Mouse (Mus musculus) embryonic facial prominence, embryonic 15.5 days (tissue): ENCODE measurements around the gene Gga1. TPM values are rescaled to one million over a fixed set of nuclear protein-coding genes. Genes with fewer than 3 reads are reported as not detected.

Source experiments
- ATAC-seq: fragments of 200-750 bp; cut with Nextera tagmentation; 2 replicates; pipeline ENCODE4 v1.8.0; 2017; ENCODE audit warnings: low read depth, moderate TSS enrichment; ENCODE audit not compliant: insufficient number of reproducible peaks, low FRiP score, low TSS enrichment
- H3K27ac ChIP-seq: fragments of 300-500 bp; sonication (generic); replicated peaks from 2 replicates; pipeline ENCODE4 v1.5.1; 2015; ENCODE audit warnings: mild to moderate bottlenecking, inconsistent platforms
- H3K27me3 ChIP-seq: fragments of 300-500 bp; sonication (generic); 2 replicates; pipeline ENCODE4 v1.6.1; 2015; ENCODE audit warnings: inconsistent platforms
- H3K36me3 ChIP-seq: fragments of 300-500 bp; sonication (generic); 2 replicates; pipeline ENCODE4 v1.6.1; 2015; ENCODE audit warnings: mild to moderate bottlenecking, inconsistent platforms
- H3K4me1 ChIP-seq: fragments of 300-500 bp; sonication (generic); 2 replicates; pipeline ENCODE4 v1.6.1; 2015; ENCODE audit warnings: inconsistent platforms
- H3K4me2 ChIP-seq: fragments of 300-500 bp; sonication (generic); replicated peaks from 2 replicates; pipeline ENCODE4 v1.6.1; 2015; ENCODE audit warnings: mild to moderate bottlenecking, inconsistent platforms
- H3K4me3 ChIP-seq: fragments of 300-500 bp; sonication (generic); replicated peaks from 2 replicates; pipeline ENCODE4 v1.5.1; 2015; ENCODE audit warnings: mild to moderate bottlenecking, inconsistent platforms
- H3K9ac ChIP-seq: fragments of 300-500 bp; sonication (generic); 2 replicates; pipeline ENCODE4 v1.6.1; 2015; ENCODE audit warnings: inconsistent platforms
- H3K9me3 ChIP-seq: fragments of 300-500 bp; sonication (generic); replicated peaks from 2 replicates; pipeline ENCODE4 v1.6.1; 2016; ENCODE audit warnings: inconsistent platforms
- WGBS: fragments of 180-500 bp; shearing (Covaris S2); methylation state at CpG from one replicate; pipeline ENCODE4 v1.1.7; 2015; 5-methylcytosine and 5-hydroxymethylcytosine counted together
- polyA plus RNA-seq: library from polyadenylated mRNA; unstranded; fragments of >200 nt; fragmentation: Nextera tagmentation; extraction: Ambion mirVana; gene quantifications from 2 replicates; pipeline ENCODE4 v1.2.1, GENCODE M21; 2015

The Gga1 gene
- polyA plus RNA-seq, 1 experiment from 2014 or later, result 62.0 TPM

DNA sequence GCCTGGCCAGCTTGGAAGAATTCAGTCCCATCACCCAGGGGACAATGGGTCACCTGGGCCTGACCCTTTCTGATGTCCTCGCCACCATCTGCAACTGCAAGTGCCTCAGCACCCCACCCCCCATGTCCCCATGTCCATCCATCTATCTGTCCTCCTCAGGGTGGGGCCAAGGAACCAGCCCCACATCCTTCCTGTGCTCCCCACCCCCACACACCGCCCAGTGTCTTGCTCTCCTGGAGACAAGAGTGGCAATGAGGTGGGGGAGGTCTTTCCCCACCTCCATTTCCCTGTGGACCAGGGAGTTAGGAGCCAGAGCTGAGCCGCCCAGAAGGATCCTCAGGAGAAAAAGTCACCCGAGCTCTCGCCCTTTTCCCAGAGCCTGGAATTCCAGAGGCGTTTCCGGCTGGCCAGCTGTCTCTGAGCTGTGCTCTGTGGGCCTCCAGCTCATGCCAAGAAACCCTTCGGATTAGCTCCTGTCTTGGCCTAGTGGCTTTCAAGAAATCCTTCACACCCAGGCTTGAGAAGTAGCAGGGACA lies 40.8 kb upstream of the Gga1 start:
- Histone ChIP-seq H3K9ac (no peak overlapping the region), H3K4me1 (peaks cover 79% of the 10 kb centered on the region), H3K9me3 (no peaks in the 10 kb centered on the region), H3K4me2 (no peak overlapping the region), H3K36me3 (no peaks in the 10 kb centered on the region), H3K4me3 (no peak overlapping the region), H3K27me3 (no peaks in the 10 kb centered on the region), H3K27ac (peak overlapping the region; percentile 85)
- 34% methylated on average over 8 of the region's 8 CpGs for WGBS
- no peak for ATAC-seq

DNA sequence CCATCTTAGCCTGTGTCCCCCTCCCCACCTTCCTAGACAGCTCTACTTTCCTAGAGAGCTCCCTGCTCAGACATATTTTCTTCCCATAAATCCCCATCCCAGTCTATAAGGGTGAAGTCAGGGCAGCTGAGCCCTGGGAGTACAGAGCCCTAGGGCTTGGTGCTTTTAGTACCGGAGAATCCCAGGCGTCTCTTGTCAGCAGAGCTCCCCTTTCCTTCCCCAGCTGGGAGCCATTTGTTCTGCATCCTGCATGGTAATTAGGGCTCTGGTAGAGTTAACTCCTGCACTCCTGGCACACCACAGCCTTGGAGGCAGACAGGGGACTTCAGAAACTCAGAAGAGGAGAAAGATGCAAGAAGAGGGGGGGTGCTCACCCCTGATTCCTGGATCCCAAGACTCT lies 37.2 kb upstream of the Gga1 start:
- H3K27me3 ChIP-seq, result no peaks in the 10 kb centered on the region
- peaks cover 77% of the 10 kb centered on the region for H3K4me1 ChIP-seq
- 3% methylated on average over 2 of the region's 2 CpGs for WGBS
- H3K36me3 ChIP-seq, result no peaks in the 10 kb centered on the region
- H3K4me3 ChIP-seq, result no peak overlapping the region
- H3K4me2 ChIP-seq, result peak overlapping the region; percentile 29; the same call in 1 of the 2 replicates
- no peak overlapping the region for H3K9ac ChIP-seq
- peak; percentile 45; the same call in 1 of the 2 replicates for ATAC-seq
- peak overlapping the region; percentile 84 for H3K27ac ChIP-seq
- H3K9me3 ChIP-seq, result no peaks in the 10 kb centered on the region

DNA sequence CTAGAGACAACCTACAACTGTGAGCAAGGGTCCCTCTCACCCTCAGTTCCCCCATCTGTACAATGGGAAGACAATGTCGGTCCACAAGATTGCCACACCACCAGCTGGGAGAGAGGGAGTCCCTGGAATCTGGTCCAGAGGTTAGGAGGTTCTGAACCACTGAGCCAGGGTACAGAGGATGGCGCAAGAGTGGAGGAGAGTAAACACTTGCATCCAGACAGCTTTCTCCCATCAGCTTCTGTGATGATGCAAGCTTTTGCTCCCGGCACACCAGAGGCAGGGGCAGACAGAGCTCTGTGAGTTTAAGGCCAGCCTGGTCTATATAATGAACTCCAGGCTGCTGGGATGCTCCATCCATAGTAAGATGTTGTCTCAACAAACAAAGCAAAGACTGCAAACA lies 36.7 kb upstream of the Gga1 start:
- Histone ChIP-seq H3K27ac (peak overlapping the region; percentile 84), H3K4me3 (no peak overlapping the region), H3K9me3 (no peaks in the 10 kb centered on the region), H3K9ac (no peak overlapping the region), H3K27me3 (no peaks in the 10 kb centered on the region), H3K4me2 (no peak overlapping the region), H3K4me1 (peaks cover 77% of the 10 kb centered on the region), H3K36me3 (no peaks in the 10 kb centered on the region)
- ATAC-seq, result no peak
- WGBS, result 19% methylated on average over 3 of the region's 3 CpGs

DNA sequence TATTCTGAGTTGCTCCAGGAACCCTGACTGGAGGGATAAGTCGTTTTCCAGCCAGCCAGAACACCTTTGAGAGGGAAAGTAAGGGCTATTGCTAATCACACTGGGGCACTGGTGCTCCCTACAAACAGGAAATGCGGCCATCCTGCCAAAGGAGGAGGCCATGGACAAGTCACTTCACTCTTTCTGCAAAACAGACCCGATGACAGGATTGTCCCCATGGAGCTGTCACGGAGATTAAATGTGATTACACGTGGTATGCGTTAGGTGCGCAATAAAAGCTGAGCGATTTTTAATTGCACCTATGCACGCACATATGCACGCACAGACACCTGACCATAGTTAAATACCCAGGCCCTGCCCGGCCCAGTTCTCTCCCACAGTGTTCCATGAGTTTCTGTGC lies 36.2 kb upstream of the Gga1 start:
- Histone ChIP-seq H3K9ac (no peak overlapping the region), H3K4me3 (no peak overlapping the region), H3K27me3 (no peaks in the 10 kb centered on the region), H3K27ac (peak overlapping the region; percentile 84), H3K4me1 (peaks cover 77% of the 10 kb centered on the region), H3K9me3 (no peaks in the 10 kb centered on the region), H3K4me2 (no peak overlapping the region), H3K36me3 (no peaks in the 10 kb centered on the region)
- WGBS, result 28% methylated on average over 11 of the region's 11 CpGs
- no peak for ATAC-seq

DNA sequence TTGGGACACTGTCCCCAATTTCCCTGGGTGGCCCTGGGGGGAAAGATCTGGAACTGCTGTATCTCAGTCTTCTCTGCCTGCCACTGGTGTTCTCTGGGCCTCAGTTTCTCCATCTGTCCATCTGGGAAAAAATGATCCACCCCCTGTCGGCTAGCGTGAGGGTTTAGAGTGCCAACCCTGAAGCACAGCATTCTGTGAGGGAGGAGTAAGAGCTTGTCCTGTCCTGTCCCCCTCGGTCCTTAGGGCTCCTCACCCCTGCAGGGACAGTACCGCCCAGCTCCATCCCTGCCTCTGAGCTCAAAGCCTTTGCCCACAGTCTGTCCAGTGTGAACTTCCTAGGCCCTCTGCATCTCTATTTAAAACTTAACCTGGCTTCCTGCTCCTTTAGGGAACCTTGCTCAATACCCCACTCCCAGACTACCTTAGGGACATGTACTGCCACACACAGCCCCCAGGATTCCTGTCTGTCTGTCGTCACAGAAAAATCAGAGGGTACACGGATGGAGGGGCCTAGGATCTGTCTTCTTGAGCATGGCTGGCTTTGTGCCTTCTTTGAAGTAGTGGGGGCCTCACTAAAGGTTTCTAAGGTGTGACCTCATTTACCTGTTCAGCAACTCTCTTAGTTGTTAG lies 35.7 kb upstream of the Gga1 start:
- 45% methylated on average over 6 of the region's 6 CpGs for WGBS
- Histone ChIP-seq H3K4me1 (peaks cover 77% of the 10 kb centered on the region), H3K4me3 (no peak overlapping the region), H3K9me3 (no peaks in the 10 kb centered on the region), H3K27me3 (no peaks in the 10 kb centered on the region), H3K9ac (no peak overlapping the region), H3K36me3 (no peaks in the 10 kb centered on the region), H3K27ac (peak overlapping the region; percentile 84), H3K4me2 (no peak overlapping the region)
- no peak for ATAC-seq

DNA sequence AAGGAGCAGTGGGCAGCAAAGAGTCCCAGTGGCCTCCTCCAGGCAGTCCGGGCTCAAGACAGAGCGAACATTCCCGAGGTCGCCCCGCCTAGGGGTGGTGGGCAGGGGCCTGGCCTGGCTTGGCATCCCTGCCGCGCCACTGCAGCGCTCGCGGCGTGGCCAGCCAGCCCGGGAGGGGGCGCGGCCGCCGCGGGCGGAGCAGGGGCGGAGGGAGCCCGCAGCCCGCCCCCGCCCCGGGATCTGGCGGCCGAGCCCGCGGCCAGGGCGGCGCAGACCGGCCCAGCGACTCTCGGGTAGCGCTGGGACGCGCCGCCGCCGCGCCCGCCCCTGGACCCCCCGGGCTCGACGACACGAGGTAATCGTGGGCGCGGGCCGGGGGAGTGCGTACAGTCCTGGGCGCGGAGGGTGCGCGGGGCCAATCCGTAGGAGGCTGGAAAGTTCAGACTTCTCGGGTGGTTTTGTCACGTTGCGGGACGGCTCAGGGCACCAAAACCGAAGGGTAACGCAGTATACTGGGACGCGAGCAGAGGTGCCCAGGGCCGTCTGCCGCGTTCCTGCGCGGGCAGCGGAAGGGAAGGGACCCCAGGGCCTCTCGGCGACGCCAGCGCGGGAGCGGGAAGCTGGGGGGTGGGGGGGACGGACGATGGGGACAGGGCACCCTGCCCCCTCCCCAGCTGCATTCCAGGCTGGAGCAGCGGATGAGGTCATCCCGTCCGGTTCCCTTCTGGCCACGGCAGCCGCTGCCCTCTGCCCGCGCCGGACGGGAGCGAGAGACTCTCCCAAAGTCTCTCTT lies 34.4 kb upstream of the Gga1 start, which contains the start of gene Cdc42ep1:
Gene Cdc42ep1 (plus strand): TSS at position 254 of the 793 bp plus-strand sequence.
- Histone ChIP-seq H3K9ac (peak within 1 kb of the TSS; percentile 75), H3K4me1 (peaks cover 75% of the 10 kb centered on the region), H3K27me3 (no peaks in the 10 kb centered on the region), H3K4me2 (peak within 1 kb of the TSS; percentile 75), H3K9me3 (no peaks in the 10 kb centered on the region), H3K4me3 (peak within 1 kb of the TSS; percentile 67), H3K27ac (peak within 1 kb of the TSS; percentile 93), H3K36me3 (peaks cover 7% of the 10 kb centered on the region)
- under 1% methylated on average over 86 of the region's 86 CpGs for WGBS
- peak; percentile 84 for ATAC-seq

DNA sequence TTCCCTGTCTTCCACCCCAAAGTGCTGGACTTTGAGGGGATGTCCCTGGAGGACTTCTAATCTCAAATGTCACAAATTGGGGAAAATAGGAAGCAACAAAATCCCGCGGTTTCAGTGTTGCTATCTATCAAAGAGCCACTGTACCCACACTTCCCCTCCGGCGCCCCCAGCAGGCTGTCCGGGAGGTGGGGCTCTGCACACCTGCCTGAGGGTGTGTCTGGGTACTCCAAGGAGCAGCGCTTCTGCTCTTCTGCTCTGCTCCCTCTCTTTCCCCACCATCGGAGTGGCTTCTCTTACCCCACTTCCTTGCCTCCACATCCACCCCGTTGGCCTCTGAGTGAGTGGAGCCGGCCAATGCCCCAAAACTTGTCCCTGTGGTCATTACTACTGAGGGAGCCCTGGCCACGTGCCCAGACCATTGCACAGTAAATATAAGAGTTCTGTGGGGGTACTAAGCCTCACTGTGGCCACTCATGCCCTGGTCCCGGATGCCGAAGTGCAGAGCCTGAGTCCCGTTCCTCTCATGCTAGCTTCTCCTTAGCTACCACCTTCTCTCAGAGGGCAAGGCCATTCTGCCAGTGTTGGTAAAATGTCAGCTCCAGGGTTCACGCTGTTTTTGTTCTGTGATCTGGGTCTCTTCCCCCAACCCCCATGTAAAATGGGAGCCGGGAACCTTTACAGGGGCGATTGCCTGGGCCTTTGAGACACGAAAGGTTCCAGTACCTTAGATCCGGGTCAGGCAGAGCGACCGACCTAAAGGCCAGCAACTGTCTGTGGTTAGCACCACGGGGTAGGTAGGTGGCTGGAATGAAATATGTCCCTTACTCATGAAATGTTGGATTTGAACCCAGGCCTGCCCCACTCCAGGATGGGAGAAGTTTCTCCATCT lies 33.2 kb upstream of the Gga1 start:
- peak overlapping the region; percentile 75 for H3K9ac ChIP-seq
- WGBS, result 38% methylated on average over 21 of the region's 21 CpGs
- ATAC-seq, result no peak

DNA sequence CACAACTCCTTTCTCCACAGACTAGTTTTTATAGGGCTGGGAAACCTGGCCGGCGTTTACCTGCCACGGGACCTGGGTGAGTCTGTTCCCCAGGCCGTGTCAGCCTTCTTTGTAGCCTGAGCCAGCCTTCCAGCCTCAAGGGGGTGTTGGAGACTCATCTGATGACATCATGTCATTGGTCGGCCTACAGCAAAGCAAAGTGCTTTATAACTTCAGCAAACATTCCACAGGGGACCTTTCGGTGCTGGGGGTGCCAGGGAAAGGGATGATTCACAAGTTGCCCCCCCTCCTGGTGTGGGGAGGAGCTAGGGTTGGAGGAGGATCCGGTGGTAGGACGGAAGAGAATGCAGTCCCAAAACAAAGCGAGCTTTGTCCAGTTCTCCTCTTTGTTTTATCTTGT lies 32.2 kb upstream of the Gga1 start:
- ATAC-seq, result no peak
- H3K4me1 ChIP-seq, result peaks cover 62% of the 10 kb centered on the region
- peak overlapping the region; percentile 93 for H3K27ac ChIP-seq
- no peaks in the 10 kb centered on the region for H3K27me3 ChIP-seq
- peak overlapping the region; percentile 75 for H3K4me2 ChIP-seq
- H3K9me3 ChIP-seq, result no peaks in the 10 kb centered on the region
- WGBS, result 13% methylated on average over 9 of the region's 9 CpGs
- peaks cover 20% of the 10 kb centered on the region for H3K36me3 ChIP-seq
- peak overlapping the region; percentile 67 for H3K4me3 ChIP-seq
- H3K9ac ChIP-seq, result no peak overlapping the region

More for the DNA sequence above, 33.2 kb upstream of the Gga1 start:
- Histone ChIP-seq H3K4me1 (peaks cover 72% of the 10 kb centered on the region), H3K4me2 (peak overlapping the region; percentile 75), H3K36me3 (peaks cover 11% of the 10 kb centered on the region), H3K27ac (peak overlapping the region; percentile 93), H3K4me3 (peak overlapping the region; percentile 67), H3K9me3 (no peaks in the 10 kb centered on the region), H3K27me3 (no peaks in the 10 kb centered on the region)

DNA sequence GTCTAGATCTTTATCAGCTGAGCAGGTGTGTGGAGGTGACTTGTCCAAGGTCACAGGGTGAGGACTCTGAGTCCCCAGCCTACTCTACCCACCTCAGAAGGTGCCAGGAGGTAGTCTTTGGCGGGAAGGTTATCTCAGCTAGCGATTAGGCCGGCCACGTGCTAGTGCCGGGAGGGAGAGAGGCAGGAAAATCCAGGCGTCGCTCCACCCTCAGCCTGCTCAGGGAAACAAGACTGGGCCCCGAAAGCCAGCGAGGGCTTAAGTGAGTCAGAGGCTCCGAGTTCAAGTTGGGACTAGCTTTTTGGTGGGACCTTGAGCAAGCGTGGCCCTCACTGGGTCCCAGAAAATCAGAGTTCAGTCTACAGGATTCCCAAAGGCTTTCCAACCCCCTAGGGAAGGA lies 31.7 kb upstream of the Gga1 start:
- H3K36me3 ChIP-seq, result peaks cover 20% of the 10 kb centered on the region
- H3K9me3 ChIP-seq, result no peaks in the 10 kb centered on the region
- H3K27ac ChIP-seq, result peak overlapping the region; percentile 93
- no peaks in the 10 kb centered on the region for H3K27me3 ChIP-seq
- peaks cover 61% of the 10 kb centered on the region for H3K4me1 ChIP-seq
- peak overlapping the region; percentile 67 for H3K4me3 ChIP-seq
- no peak for ATAC-seq
- H3K4me2 ChIP-seq, result peak overlapping the region; percentile 75
- 49% methylated on average over 11 of the region's 11 CpGs for WGBS
- no peak overlapping the region for H3K9ac ChIP-seq

DNA sequence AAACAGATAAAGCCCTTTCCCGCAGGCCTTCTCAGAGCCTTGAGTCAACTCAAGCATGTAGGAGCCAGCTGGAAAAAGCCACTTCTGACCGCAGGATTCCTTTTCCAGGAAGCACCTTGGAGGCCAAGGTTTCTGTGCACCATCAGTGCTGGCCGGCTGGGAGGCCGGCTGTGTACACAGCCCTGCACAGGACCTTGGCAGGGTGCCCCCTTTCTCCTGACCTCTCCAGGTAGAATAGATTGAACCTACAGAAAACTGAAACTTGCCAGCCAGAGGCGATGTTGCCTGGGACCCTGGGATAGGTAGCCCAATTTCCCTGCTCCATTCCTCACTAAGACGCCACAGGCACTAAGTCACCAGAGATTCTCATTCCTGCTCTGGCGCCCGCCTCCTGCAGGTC lies 31.1 kb upstream of the Gga1 start:
- Histone ChIP-seq H3K9ac (no peak overlapping the region), H3K9me3 (no peaks in the 10 kb centered on the region), H3K4me1 (peaks cover 61% of the 10 kb centered on the region), H3K27ac (peak overlapping the region; percentile 93; the same call in 1 of the 2 replicates), H3K4me3 (0 out of 2 replicates have a peak overlapping the region, but pooled peaks have one; percentile 67), H3K36me3 (peaks cover 20% of the 10 kb centered on the region), H3K27me3 (no peaks in the 10 kb centered on the region), H3K4me2 (peak overlapping the region; percentile 75; the same call in 1 of the 2 replicates)
- 74% methylated on average over 8 of the region's 8 CpGs for WGBS
- no peak for ATAC-seq
